Mouse (Mus musculus): ENCODE data around the gene Vip.

DNA sequence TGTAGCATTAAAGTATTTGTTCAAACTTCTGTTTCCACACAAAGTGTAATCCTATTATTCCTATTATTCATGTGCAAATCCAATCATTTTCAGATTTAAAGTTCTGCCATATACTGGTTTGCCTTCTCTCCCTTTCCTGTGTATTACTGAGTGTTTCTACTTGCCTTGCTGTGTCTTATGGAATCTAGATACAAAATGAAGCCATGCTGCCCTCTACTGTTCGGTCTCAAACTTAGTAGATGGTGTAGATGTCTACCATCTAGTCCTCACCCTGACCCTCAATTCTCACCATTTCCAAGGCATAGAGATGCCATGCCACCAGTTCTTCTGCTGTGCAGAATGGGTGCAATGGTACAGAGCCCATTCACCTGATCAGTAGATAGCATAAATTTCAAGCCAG, 4.7 kb upstream of the Vip start:
- TF ChIP-seq CTCF (IDR thresholded peaks at IDR 0.05; ENCODE audit: extremely low read depth, insufficient read depth, insufficient read length, insufficient replicate concordance) (no peak), POLR2A (IDR thresholded peaks at IDR 0.05; ENCODE audit: low read depth, low read length) (no peak)
